Mouse (Mus musculus): ENCODE measurements around the gene Lin7b.
A peak's percentile ranks its signal among the peaks of the same experiment; 100 is the strongest.
"Not testable (repeated sequence)": the region's sequence is repeated elsewhere in the genome, so short reads cannot be mapped to it uniquely, and the experiment has no call there.

Gene Lin7b

DNA sequence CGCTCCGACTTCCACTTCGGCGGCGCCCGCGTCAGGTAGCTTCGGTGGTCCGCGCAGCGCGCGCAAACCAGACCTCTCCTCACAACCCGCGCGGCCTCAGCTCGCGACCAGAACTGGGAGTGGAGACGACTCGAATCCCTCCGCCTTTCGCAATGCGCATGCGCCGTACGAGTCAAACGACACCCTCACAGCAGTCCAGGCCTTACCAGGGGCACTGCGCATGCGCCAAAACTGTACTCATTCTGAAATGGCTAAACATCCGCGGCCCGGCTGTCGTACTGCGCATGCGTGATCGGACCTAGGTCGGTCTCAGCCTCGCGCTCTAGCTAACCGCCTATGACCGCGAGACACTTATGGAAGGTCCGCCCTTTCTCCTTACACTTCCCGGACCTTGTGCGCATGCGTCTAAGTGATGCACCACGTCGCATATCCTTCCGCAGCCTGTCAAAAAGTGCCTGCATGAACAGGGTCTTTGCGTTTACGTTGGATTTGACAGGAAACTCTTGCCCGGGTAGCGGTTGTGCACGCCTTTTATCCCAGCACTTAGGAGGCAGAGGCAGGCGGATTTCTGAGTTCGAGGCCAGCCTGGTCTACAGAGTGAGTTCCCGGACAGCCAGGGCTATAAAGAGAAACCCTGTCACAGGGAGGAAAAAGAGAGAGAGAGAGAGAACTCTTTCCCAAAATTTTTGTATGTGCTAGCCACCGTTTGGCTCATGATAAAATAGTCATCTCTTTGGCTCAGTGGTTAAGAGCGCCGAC, 25.4 kb upstream of the Lin7b start, which contains the start of gene Snrnp70:
Gene Snrnp70, minus strand, starts transcription at position 165 of the 759 bp plus-strand sequence.
- peak; percentile 100 for DNase-seq (ENCODE audit: extremely low spot score, low spot score)

DNA sequence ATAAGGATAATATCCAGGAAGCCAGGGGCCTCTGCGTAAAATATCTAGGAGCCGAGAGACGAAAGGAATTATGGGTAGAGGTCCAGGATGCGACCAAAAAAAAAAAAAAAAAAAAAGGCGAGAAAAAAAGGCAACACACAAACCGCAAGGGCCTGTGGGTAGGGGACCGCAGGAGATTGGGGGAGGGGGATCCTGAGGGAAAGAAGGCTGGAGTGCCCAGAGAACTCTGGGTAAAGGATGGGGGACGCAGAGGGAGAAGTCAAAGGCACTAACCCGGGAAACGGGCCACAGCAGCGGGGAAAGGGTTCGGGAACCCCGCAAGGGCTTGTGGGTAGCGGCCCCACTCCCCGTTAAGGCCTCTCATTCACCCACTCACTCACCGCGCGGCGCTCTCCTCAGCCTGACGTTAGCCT, 24.8 kb upstream of the Lin7b start:
- no peak for DNase-seq (ENCODE audit: extremely low spot score, low spot score)

DNA sequence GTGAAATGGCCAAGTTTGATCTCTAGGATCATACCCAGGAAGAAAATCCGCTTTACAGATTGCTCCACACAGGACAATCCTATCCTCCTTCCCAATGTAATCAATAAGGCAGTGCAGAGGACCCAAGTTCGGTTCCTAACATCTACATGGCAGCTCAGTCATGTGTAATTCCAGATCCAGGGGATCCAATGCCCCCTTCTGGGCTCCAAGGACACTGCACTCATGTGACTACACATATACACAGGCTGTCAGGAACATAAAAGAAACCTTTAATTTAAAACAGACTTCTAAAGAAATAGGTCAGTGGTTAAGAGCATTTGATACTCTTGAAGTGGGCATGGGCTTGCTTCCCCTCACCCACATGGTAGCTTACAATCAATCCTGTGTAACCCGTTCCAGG, 15.7 kb upstream of the Lin7b start:
- no peak for DNase-seq (ENCODE audit: extremely low spot score, low spot score)

DNA sequence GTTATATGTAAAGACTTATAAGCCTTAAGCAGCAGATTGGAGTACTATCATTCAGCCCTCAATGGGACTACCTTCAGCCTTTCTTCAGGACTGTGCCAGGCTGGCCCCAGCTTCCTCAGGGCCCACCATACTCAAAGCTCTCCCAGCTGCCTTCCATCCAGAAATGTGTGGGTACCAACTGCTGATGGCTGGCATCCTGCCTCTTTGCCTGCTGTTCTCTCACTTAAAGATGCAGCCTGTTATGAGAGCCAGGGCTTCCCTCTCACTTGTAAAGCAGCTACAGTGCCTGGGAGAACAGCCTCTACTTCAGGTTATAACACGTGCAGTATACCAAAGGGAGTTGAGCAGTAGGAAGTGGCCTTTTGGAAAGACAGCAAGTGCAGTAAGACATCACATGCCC, 5.7 kb upstream of the Lin7b start:
- no peak for DNase-seq (ENCODE audit: extremely low spot score, low spot score)

DNA sequence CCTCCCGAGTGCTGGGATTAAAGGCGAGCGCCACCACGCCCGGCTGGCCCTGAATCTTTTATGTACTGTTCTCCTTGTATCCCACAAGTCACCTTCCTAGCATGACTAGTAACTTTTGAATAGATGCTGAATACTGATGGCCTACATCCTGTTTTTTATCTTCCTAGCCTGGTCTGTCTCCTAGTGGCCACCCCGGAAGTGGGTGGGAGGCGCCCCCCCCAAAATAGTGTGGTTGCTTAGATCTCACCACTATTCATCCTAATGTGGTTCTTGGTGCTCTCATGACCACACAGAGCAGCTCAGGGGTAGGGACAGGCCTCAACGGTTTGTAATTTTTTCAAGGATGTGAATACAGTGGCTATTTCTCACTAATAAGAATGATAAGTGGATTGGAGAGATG, 4.2 kb upstream of the Lin7b start:
- no peak for DNase-seq (ENCODE audit: extremely low spot score, low spot score)

DNA sequence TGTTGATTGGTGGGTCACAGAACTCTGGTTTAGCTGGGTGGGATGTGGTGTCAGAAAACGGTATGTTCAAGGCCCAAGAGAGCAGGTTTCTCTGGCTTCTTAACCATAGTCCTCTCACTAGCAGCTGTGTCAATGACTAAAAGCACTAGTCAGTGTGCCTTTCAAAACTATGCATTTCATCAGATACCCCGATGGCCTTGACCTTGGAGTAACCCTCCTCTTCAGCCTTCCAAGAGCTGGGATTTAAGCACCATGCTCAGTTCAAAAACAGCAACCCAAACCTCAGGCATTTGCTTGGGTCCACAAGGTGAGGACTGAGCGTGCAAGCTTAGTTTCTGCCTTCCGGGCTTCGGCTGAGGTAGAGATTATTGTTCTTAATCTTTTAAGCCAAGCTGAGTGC, 2.0 kb upstream of the Lin7b start:
- no peak for DNase-seq (ENCODE audit: extremely low spot score, low spot score)

DNA sequence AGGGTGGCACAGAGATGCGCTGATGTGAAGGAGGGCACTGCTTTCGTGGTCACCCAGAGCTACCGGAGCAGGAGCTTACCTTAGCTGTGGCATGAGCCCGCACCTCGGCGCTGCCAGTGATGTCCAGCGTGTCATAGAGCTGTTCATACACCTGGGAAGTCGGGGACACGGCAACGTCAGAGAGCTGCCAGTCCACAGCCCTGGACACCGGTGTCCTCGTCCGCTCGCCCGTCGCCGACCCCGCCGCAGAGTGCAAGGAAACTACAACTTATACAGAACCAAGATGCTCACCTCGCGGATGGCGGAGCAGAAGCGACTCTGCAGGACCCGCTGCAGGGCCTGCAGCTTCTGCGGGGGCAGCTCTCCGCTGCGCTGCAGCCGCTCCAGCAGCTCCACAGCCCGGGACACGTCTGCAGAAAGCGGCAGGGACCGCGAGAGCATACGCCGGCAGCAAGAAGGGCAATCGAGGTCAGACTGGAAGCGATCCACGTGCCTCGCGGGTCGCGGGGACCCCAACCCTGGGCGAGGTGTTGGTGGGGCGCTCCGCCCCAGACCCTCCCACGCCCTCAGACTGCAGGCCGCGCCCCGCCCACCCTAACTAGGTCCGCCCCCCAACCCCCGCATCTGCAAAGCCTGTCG, 428 bp downstream of the Lin7b start:
- no peak for DNase-seq (ENCODE audit: extremely low spot score, low spot score)

DNA sequence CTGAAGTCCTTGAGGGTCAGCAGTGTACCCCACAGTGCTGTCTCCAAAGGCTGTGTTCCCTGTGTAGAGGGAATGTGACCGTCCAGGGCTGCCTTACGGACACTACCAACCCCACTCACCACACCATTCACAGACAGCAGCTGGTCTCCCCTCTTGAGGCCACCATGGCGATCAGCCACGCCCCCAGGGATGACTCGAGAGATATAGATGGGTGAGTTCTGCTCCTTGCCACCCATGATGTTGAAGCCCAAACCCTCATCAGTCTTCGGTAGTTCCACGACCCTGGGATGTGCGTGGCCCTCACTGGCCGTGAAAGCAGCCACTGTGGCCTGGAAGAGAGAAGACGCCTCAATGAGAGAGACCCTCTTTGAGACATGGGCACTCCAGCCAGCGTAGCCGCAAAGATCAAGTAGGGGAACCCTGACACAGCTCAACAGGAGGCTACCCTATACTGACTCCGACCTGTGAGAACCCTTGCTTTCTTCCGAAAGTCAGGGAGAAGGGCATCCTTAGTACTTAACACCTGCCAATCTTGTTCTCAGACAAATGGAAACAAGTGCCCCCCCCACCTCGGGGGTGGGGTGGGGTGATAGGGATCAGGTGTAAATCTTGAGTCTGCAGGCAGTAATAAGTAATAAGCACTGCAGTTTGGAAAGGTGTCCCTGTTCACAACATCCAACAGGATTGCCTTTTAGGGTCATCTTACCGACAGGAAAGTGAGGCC, 1.2 kb downstream of the Lin7b start:
- DNase-seq (ENCODE audit: extremely low spot score, low spot score), result no peak

DNA sequence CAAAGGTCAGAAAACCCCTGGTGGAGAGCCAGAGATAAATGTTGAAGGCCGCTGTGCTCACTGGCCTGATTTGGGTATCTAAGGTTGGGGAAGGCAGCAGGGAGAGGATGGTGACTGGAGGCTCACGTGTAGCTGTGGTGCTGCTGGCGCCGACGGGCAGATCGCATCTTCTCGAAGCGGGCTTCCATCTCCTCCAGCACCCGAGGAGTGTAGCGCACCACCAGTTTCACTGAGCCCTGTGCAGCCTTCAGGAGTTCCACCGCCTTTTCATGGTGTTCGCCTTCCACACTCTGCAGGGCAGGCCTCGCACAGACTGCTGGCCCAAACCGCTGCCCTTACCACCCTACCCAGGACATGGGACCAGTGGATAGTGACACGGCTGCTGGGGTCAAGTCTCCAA, 2.2 kb downstream of the Lin7b start:
- DNase-seq (ENCODE audit: extremely low spot score, low spot score), result no peak

DNA sequence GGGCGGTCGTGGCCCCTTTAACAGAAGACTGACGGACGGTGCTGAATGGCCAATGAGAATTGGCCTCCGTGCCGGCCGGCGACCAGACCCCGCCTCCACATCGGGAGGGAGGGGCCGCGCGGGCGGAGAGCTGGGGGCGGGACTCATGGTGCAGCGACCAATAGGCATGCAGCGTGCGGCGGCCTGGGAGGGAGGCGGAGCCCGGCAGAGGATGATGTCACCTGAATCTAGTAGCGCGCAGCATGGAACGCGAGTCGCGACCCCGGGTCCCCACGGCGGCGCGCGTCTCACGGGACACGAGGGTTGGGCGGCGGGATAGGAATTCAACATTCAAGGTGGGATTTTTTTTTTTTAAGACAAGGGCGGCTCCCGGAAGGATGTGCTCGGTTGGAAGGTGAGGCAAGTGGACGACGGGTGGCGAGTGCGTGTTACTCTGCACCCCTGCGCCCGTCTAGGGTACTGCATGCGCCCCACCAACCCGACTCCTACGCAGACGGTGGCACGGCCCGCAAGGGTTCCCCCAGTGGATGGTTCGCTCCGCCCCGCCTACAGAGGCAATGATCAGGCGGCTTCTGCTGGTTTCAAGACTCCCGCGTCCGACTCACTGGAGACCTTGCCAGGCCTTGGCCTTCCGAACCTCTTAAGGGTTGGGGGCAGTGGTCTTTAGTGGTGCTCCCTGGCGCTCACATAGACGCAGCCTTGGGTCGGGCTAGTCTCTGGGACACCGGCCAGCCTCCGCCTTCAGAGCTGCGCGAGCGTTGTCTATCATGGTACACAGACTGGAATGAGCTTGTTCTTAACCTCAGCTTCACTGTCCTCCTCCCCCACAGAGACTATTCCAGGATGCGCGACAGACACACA, 3.1 kb downstream of the Lin7b start:
- peak; percentile 98 for DNase-seq (ENCODE audit: extremely low spot score, low spot score)

DNA sequence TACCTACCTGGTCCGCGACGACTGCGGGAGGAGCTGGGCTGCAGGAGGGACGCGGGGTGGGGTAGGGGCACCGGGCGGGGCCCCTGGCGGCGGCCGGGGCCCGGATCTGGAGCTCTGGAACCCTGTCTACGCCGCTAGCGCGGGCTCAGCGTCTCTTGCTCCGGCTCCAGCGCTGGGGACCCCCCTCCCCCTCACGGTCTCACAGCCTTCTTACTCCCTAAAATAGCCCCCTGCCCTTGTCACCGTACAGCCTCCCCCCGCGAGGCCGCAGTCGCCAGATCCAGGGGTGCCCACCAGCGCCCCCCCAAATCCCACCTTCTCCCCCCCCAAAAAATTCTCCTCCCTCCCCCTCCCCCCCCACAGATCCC, 3.7 kb downstream of the Lin7b start, which contains the start of gene Ppfia3:
Gene Ppfia3, minus strand, starts transcription at position 368 of the 368 bp plus-strand sequence.
- DNase-seq (ENCODE audit: extremely low spot score, low spot score), result no peak

DNA sequence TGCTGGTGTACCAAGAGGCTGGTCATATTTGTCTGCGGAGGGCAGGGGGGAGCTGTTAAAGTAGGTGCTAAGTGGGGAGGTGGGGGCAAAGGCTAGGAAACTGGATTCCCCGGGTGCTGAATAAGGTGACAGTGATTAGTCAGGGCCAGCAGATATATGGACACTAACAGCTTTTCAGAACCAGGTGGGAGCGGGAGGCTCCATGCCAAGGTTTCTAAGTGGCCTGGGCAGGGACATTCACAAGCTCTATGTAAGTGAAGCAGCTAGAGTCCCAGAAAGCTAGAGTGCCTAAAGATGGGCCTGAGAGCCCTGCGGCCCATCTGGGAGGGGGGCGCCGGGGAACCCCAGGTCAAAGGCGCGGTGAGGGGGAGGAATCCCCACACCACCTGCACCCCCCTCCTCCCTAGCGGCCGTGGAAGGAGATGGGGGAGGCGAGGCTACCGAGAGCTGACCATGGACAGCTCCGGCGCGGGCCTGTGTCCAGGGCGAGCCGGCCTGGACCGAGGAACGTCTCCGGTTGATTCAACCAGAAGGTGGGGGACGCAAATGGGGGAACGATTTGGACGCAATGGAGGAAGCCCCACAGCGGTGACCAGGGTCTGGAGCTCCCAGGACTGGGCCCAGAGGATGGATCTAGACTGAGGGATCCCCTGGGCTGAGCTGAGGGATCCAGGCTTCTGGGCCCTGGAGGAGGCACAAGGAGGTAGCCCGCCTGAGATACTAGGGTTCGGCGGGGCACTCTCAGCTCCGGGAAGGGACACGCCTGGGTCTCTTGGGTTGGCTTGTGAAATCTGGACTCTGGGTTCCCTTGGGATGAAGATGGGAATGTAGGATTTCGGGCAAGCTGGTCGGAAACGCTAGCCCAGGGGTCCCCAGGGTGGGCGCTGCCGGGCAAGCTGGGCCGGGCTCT, 4.4 kb downstream of the Lin7b start:
- DNase-seq (ENCODE audit: extremely low spot score, low spot score), result peak; percentile 65

DNA sequence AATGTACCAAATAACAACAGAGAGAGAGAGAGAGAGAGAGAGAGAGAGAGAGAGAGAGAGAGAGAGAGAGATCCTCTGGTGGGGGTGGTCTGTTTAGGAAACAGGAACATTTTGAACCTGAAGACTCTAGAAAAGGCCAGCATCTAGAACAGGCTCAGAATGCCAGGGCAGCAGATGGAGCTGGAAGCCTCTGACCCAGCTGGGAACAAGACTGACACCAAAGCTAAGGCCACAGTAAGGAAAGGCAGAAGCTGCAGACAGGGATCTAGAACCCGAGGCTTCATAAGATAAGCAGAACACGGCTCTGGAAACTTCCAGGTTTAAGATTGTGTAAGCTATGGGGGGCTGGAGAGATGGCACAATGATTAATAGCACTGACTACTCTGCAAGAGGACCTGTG, 6.4 kb downstream of the Lin7b start:
- DNase-seq (ENCODE audit: extremely low spot score, low spot score), result no peak

DNA sequence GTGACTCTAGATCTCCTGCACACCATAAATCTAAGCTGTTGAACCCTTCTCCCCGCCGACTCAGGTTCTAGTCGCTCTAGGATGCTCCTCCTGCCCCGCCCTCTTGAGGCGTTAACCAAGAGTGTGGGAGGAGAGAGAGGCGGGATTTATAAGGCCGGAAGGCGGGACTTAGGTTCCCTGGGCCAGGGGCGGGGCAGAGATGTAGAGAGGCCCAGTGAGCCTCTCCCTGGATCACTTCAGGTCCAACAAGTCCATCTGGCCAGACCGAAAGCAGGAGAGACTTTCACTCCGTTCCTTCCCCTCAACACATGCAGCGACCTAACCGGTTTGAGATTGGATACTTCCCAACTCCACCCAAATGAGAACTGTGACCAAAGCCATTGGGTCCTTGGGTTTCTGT, 7.6 kb downstream of the Lin7b start:
- no peak for DNase-seq (ENCODE audit: extremely low spot score, low spot score)

DNA sequence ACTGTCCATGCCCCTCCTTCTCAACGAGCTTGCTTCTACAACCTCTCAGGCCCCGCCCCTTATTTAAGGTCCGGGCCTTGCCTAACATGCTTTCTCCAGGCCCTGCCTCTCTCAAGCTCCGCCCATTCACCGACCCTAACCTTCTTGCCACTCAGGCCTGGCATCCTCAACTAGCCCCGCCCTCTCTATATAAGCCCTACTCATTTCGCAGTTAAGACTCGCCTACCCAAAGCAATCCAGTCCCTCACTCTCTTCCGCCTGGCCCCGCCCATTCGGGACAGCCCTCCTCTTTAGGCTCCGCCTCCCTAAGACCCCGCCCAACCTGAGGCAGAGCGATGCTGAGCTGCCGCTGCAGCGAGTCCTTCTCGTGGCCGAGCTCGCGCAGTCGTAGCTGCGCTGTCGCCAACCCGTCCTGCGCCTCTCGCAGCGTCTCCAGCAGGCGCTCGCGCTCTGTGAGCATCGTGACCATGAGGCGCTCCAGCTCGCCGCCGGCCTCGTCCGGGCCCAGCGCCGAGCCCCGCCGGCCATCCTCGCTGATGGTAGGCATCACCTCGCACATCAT, 9.1 kb downstream of the Lin7b start:
- DNase-seq (ENCODE audit: extremely low spot score, low spot score), result peak; percentile 84

DNA sequence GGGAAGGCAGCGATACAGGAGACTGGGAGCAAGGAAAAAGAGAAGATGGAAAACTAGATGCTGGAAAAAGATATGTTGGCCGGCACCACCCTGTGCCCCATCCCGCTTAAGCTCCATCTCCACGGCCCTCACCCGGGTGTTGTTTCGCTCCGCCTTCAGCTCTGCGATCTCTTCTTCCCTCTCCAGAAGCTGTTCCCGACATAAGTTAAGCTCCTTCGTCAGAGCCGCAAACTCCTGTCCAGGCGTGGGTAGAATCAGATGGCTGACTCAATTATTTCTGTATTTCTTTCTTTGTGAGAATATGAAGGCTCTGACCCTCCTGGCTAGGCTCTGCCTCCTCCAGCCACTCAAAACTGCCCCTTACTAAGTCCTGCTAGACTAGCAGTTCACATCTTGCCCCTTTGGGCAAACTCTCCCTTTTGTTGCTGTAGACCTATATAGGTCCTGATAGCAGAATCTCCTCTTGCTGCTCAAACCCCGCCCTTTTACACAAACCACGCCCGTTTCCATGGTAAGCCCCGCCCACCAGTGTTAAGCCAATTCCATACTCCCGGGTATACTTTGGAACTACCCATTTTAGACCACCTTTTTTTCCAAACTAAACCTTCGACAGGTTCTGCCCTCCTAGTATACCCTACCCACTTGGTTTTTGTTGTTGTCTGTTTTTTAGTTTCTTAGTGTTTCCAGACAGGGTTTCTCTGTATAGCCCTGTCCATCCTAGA, 9.8 kb downstream of the Lin7b start:
- DNase-seq (ENCODE audit: extremely low spot score, low spot score), result no peak

DNA sequence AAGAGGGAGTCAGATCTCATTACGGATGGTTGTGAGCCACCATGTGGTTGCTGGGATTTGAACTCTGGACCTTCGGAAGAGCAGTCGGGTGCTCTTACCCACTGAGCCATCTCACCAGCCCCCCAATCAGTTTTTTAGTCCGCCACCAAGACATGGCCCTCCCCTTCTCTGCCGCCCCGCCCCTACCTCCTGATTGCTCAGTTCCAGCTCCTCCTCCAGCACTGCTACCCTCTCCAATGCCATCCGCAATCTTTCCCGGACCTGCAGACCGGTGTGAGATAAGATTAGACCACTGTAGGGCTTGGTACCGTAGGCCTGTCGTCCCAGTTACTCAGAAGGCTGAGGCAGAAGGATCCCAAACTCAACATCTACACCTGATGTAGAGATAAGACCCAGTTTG, 11.3 kb downstream of the Lin7b start:
- DNase-seq (ENCODE audit: extremely low spot score, low spot score), result not testable (repeated sequence)

DNA sequence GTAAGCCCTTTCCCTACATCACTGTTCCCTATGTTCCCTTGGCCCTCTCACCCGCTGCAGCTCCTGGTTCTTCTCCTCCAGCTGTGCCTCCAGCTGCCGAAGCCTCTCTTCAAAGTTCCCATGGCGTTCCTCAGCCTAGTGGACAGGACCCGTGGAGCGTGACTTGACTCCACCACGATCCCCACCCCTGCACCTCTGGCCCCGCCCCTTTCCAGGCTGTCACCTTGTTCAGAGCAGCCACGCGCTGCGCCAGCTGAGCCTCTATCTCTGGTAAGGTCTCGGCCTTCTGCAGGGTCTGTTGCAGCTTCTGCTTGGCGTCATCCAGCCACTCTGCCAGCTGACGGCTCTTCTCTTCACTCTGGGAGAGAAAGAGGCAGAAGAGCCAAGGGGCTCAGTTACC, 14.3 kb downstream of the Lin7b start:
- no peak for DNase-seq (ENCODE audit: extremely low spot score, low spot score)

DNA sequence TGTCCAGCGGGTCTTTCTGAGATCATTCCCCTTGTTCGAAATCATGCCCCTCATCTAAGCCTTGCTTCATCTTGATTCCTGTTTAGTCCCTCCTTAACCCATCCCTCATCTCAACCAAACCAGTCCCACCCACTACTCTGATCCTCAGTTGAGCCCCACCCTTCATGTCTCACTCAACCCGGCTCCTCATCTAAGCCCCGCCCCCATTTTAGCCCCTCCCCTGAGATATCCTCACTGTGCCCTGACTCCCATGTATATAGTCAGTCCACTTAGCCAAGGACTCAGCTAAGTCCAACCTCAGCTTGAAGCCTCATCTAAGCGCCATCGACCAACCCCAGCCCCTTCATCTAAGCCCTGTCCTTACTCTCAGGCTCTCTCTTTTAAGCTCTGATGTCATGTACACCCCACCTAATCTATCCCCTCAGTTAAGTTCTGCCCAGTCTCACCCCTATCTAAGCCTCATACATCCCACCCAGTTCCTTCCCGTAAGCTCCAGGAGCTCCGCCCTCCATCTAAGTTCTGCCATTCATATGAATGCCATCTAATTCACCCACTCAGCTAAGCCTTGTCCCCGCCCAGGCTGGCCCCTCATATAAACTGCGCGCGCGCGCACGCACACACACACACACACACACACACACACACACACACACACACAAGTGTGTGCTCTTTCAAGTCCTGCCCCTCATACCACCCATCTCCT, 14.9 kb downstream of the Lin7b start:
- no peak for DNase-seq (ENCODE audit: extremely low spot score, low spot score)

Measured in neural tube, embryonic 10.5 days (tissue).